Mouse (Mus musculus) adrenal gland, adult 8-10 months (tissue): ENCODE results near the gene Dtx3. TPM values are rescaled to one million over a fixed set of nuclear protein-coding genes. Genes with fewer than 3 reads are reported as not detected.

ENCODE experiments used
- DNase-seq: peaks from one replicate; pipeline ENCODE4 v3.0.0; 2022
- total RNA-seq, 4 experiments: library from RNA; stranded (reverse); gene quantifications; 2 replicates each; pipeline ENCODE4 v1.2.4; 2022

Dtx3 gene
- total RNA-seq, 4 experiments from 2014 or later = 61.1 to 158 (median 116) TPM

- no peak for DNase-seq
These were observed 10.4 kb downstream of the Dtx3 start for GRCm38 (mm10) chr10:127185101-127185500.

- no peak for DNase-seq
These were observed 11.8 kb downstream of the Dtx3 start for GRCm38 (mm10) chr10:127183759-127184158.

GRCm38 (mm10) chr10:127182624-127183023 is 12.9 kb downstream of the Dtx3 start:
- DNase-seq = no peak

GRCm38 (mm10) chr10:127181566-127181965 is 14.0 kb downstream of the Dtx3 start:
- no peak for DNase-seq

GRCm38 (mm10) chr10:127180695-127181047 is 14.9 kb downstream of the Dtx3 start:
- DNase-seq = no peak

GRCm38 (mm10) chr10:127179871-127180694 is 15.4 kb downstream of the Dtx3 start, which contains the start of gene Slc26a10:
Gene Slc26a10, minus strand, starts transcription at chr10:127180645.
- DNase-seq = no peak

GRCm38 (mm10) chr10:127178286-127179027 is 17.1 kb downstream of the Dtx3 start:
- no peak for DNase-seq

GRCm38 (mm10) chr10:127177719-127178118 is 17.8 kb downstream of the Dtx3 start:
- no peak for DNase-seq

- DNase-seq = no peak
These were observed 18.3 kb downstream of the Dtx3 start for GRCm38 (mm10) chr10:127177235-127177634.

GRCm38 (mm10) chr10:127176756-127177155 is 18.8 kb downstream of the Dtx3 start:
- DNase-seq = no peak

GRCm38 (mm10) chr10:127176228-127176627 is 19.3 kb downstream of the Dtx3 start:
- DNase-seq = no peak

- DNase-seq = no peak
These were observed 21.4 kb downstream of the Dtx3 start for GRCm38 (mm10) chr10:127174170-127174569.

GRCm38 (mm10) chr10:127173148-127174065 is 22.1 kb downstream of the Dtx3 start:
- no peak for DNase-seq

- no peak for DNase-seq
These were observed 23.8 kb downstream of the Dtx3 start for GRCm38 (mm10) chr10:127171631-127172200.

GRCm38 (mm10) chr10:127170837-127171272 is 24.7 kb downstream of the Dtx3 start:
- DNase-seq = peak; percentile 47

- DNase-seq = no peak
These were observed 25.5 kb downstream of the Dtx3 start for GRCm38 (mm10) chr10:127170002-127170401.

GRCm38 (mm10) chr10:127167614-127168192 is 27.8 kb downstream of the Dtx3 start:
- DNase-seq = no peak

GRCm38 (mm10) chr10:127166771-127167613 is 28.5 kb downstream of the Dtx3 start:
- no peak for DNase-seq

GRCm38 (mm10) chr10:127166404-127166715 is 29.2 kb downstream of the Dtx3 start:
- no peak for DNase-seq

GRCm38 (mm10) chr10:127165654-127166403 is 29.7 kb downstream of the Dtx3 start:
- no peak for DNase-seq
